Mouse (Mus musculus): ENCODE measurements around the gene Kctd2. TPM values are rescaled to one million over a fixed set of nuclear protein-coding genes. Genes with fewer than 3 reads are reported as not detected.

The Kctd2 gene
- polyA plus RNA-seq, 1 experiment from 2014 or later: 26.3 TPM

Small RNA genes lying within 50 kb of the gene (microRNA-seq; reads per million reads assigned to microRNA genes)
- gene Mir3968: not detected

Other genes with a start within 250 kb of the Kctd2 start
- gene Tmem104, start 232.6 kb upstream of the Kctd2 start, polyA plus RNA-seq (2015; fragmentation: Nextera tagmentation; extraction: Ambion mirVana): 10.8 and 12.4 TPM in 2 replicates
- gene Nat9, start 232.3 kb upstream of the Kctd2 start, polyA plus RNA-seq (2015; fragmentation: Nextera tagmentation; extraction: Ambion mirVana): 19.0 and 24.1 TPM in 2 replicates
- gene Grin2c, start 152.9 kb upstream of the Kctd2 start, polyA plus RNA-seq (2015; fragmentation: Nextera tagmentation; extraction: Ambion mirVana): 0.22 and 0.23 TPM in 2 replicates
- 23.9 and 24.0 TPM in 2 replicates for gene Fdxr, start 143.1 kb upstream of the Kctd2 start, polyA plus RNA-seq (2015; fragmentation: Nextera tagmentation; extraction: Ambion mirVana)
- gene Fads6, start 122.5 kb upstream of the Kctd2 start, polyA plus RNA-seq (2015; fragmentation: Nextera tagmentation; extraction: Ambion mirVana): 0.37 TPM in 2 replicates
- gene Otop2, start 113.0 kb upstream of the Kctd2 start, polyA plus RNA-seq (2015; fragmentation: Nextera tagmentation; extraction: Ambion mirVana): 0.08 TPM in 1 of 2 replicates, not detected in the other
- gene Ush1g, start 98.1 kb upstream of the Kctd2 start, polyA plus RNA-seq (2015; fragmentation: Nextera tagmentation; extraction: Ambion mirVana): 0.05 TPM in 1 of 2 replicates, not detected in the other
- 0.10 and 0.25 TPM in 2 replicates for gene Otop3, start 85.4 kb upstream of the Kctd2 start, polyA plus RNA-seq (2015; fragmentation: Nextera tagmentation; extraction: Ambion mirVana)
- gene Hid1, start 52.4 kb upstream of the Kctd2 start, polyA plus RNA-seq (2015; fragmentation: Nextera tagmentation; extraction: Ambion mirVana): 48.9 and 50.3 TPM in 2 replicates
- gene Cdr2l, start 38.2 kb upstream of the Kctd2 start, polyA plus RNA-seq (2015; fragmentation: Nextera tagmentation; extraction: Ambion mirVana): 20.9 and 21.2 TPM in 2 replicates
- 178 and 192 TPM in 2 replicates for gene Mrpl58, start 16.4 kb upstream of the Kctd2 start, polyA plus RNA-seq (2015; fragmentation: Nextera tagmentation; extraction: Ambion mirVana)
- gene Atp5h, start 166 bp upstream of the Kctd2 start, polyA plus RNA-seq (2015; fragmentation: Nextera tagmentation; extraction: Ambion mirVana): 722 and 770 TPM in 2 replicates
- gene Trim80, start 20.4 kb downstream of the Kctd2 start, polyA plus RNA-seq (2015; fragmentation: Nextera tagmentation; extraction: Ambion mirVana): not detected in 2 replicates
- 0.10 TPM in 1 of 2 replicates, not detected in the other for gene Slc16a5, start 42.3 kb downstream of the Kctd2 start, polyA plus RNA-seq (2015; fragmentation: Nextera tagmentation; extraction: Ambion mirVana)
- 15.6 and 16.1 TPM in 2 replicates for gene Armc7, start 55.5 kb downstream of the Kctd2 start, polyA plus RNA-seq (2015; fragmentation: Nextera tagmentation; extraction: Ambion mirVana)
- 94.3 and 102 TPM in 2 replicates for gene Nt5c, start 71.7 kb downstream of the Kctd2 start, polyA plus RNA-seq (2015; fragmentation: Nextera tagmentation; extraction: Ambion mirVana)
- gene Jpt1, start 94.3 kb downstream of the Kctd2 start, polyA plus RNA-seq (2015; fragmentation: Nextera tagmentation; extraction: Ambion mirVana): 1,941 and 1,977 TPM in 2 replicates
- 1,191 and 1,214 TPM in 2 replicates for gene Sumo2, start 116.1 kb downstream of the Kctd2 start, polyA plus RNA-seq (2015; fragmentation: Nextera tagmentation; extraction: Ambion mirVana)
- 127 and 138 TPM in 2 replicates for gene Nup85, start 144.3 kb downstream of the Kctd2 start, polyA plus RNA-seq (2015; fragmentation: Nextera tagmentation; extraction: Ambion mirVana)
- 70.3 and 73.6 TPM in 2 replicates for gene Mrps7, start 183.8 kb downstream of the Kctd2 start, polyA plus RNA-seq (2015; fragmentation: Nextera tagmentation; extraction: Ambion mirVana)
- 28.1 and 28.2 TPM in 2 replicates for gene Gga3, start 183.9 kb downstream of the Kctd2 start, polyA plus RNA-seq (2015; fragmentation: Nextera tagmentation; extraction: Ambion mirVana)
- 9.1 and 11.4 TPM in 2 replicates for gene Mif4gd, start 192.8 kb downstream of the Kctd2 start, polyA plus RNA-seq (2015; fragmentation: Nextera tagmentation; extraction: Ambion mirVana)
- 55.3 and 56.1 TPM in 2 replicates for gene Slc25a19, start 208.2 kb downstream of the Kctd2 start, polyA plus RNA-seq (2015; fragmentation: Nextera tagmentation; extraction: Ambion mirVana)

All from forebrain, embryonic 15.5 days (tissue).